Mouse (Mus musculus) left cerebral cortex, adult 18-20 months (tissue): ENCODE results near the gene Shisa5. TPM values are rescaled to one million over a fixed set of nuclear protein-coding genes. Genes with fewer than 3 reads are reported as not detected.

Experiments
- total RNA-seq, 2 experiments: library from RNA; stranded (reverse); gene quantifications; 2 replicates each; pipeline ENCODE4 v1.2.3; 2021

The Shisa5 gene
- total RNA-seq, 2 experiments from 2014 or later = 72.8 to 82.3 TPM

Other genes with a start within 250 kb of the Shisa5 start
- gene Nckipsd, start 230.2 kb upstream of the Shisa5 start, total RNA-seq = 10 to 100 TPM; 65.4 to 68.7 TPM
- 10 to 100 TPM; 51.2 to 56.1 TPM for gene Celsr3, start 212.2 kb upstream of the Shisa5 start, total RNA-seq
- 10 to 100 TPM; 11.7 to 14.0 TPM for gene Slc26a6, start 185.3 kb upstream of the Shisa5 start, total RNA-seq
- not detected for gene Tmem89, start 123.9 kb upstream of the Shisa5 start, total RNA-seq
- gene Uqcrc1, start 101.9 kb upstream of the Shisa5 start, total RNA-seq = 100 to 1,000 TPM; 382 to 415 TPM
- gene Col7a1, start 85.0 kb upstream of the Shisa5 start, total RNA-seq = 1 to 10 TPM; 3.1 to 3.4 TPM
- gene Ucn2, start 52.6 kb upstream of the Shisa5 start, total RNA-seq = not detected
- 10 to 100 TPM; 14.6 to 17.2 TPM for gene Pfkfb4, start 46.8 kb upstream of the Shisa5 start, total RNA-seq
- gene Trex1, start 21.2 kb downstream of the Shisa5 start, total RNA-seq = 10 to 100 TPM; 13.4 to 13.7 TPM
- gene Atrip, start 35.6 kb downstream of the Shisa5 start, total RNA-seq = 10 to 100 TPM; 25.3 to 29.7 TPM
- 1 to 10 TPM; 8.1 to 8.7 TPM for gene Ccdc51, start 43.9 kb downstream of the Shisa5 start, total RNA-seq
- 100 to 1,000 TPM; 308 to 319 TPM for gene Tma7, start 44.0 kb downstream of the Shisa5 start, total RNA-seq
- 10 to 100 TPM; 57.1 to 58.4 TPM for gene Plxnb1, start 56.8 kb downstream of the Shisa5 start, total RNA-seq
- gene Fbxw21, start 123.5 kb downstream of the Shisa5 start, total RNA-seq = not detected
- gene Fbxw13, start 157.4 kb downstream of the Shisa5 start, total RNA-seq = not detected
- not detected for gene Fbxw20, start 196.2 kb downstream of the Shisa5 start, total RNA-seq
- not detected for gene Fbxw14, start 249.1 kb downstream of the Shisa5 start, total RNA-seq